Mouse (Mus musculus): ENCODE results near the gene Lrrc49. TPM values are rescaled to one million over a fixed set of nuclear protein-coding genes. Genes with fewer than 3 reads are reported as not detected.

The Lrrc49 gene
- polyA plus RNA-seq, 1 experiment from 2014 or later, result 9.6 TPM

- H3K27ac ChIP-seq (ENCODE audit: low read length), result no peak overlapping the region
- no peak overlapping the region for H3K4me2 ChIP-seq (ENCODE audit: low read depth, low read length)
- no peak overlapping the region for H3K4me3 ChIP-seq (ENCODE audit: low read length)
- H3K27me3 ChIP-seq (ENCODE audit: control insufficient read depth, insufficient read depth, low read length), result no peaks in the 10 kb centered on the region
- no peak for ATAC-seq (replicated peaks; ENCODE audit: extremely low read depth, insufficient read depth, low FRiP score)
- H3K9me3 ChIP-seq (replicated peaks; ENCODE audit: control insufficient read depth, low read length), result no peaks in the 10 kb centered on the region
- H3K9ac ChIP-seq (ENCODE audit: low read length), result no peak overlapping the region
- peaks cover 5% of the 10 kb centered on the region; the same call in 1 of the 2 replicates for H3K36me3 ChIP-seq (ENCODE audit: control insufficient read depth, insufficient read depth)
- H3K4me1 ChIP-seq (ENCODE audit: control insufficient read depth, insufficient read depth, low read length), result no peaks in the 10 kb centered on the region
- 89% methylated on average over 12 of the region's 12 CpGs for WGBS
Measured at GRCm38 (mm10) chr9:60664385-60664784, 23.6 kb downstream of the Lrrc49 start.

- 75% methylated on average over 2 of the region's 2 CpGs for WGBS
- Histone ChIP-seq H3K27ac (ENCODE audit: low read length) (no peak overlapping the region), H3K4me3 (ENCODE audit: low read length) (no peak overlapping the region), H3K27me3 (ENCODE audit: control insufficient read depth, insufficient read depth, low read length) (no peaks in the 10 kb centered on the region), H3K4me2 (ENCODE audit: low read depth, low read length) (no peak overlapping the region), H3K9me3 (replicated peaks; ENCODE audit: control insufficient read depth, low read length) (no peaks in the 10 kb centered on the region), H3K9ac (ENCODE audit: low read length) (no peak overlapping the region), H3K36me3 (ENCODE audit: control insufficient read depth, insufficient read depth) (peaks cover 5% of the 10 kb centered on the region; the same call in 1 of the 2 replicates), H3K4me1 (ENCODE audit: control insufficient read depth, insufficient read depth, low read length) (no peaks in the 10 kb centered on the region)
- no peak for ATAC-seq (replicated peaks; ENCODE audit: extremely low read depth, insufficient read depth, low FRiP score)
Measured at GRCm38 (mm10) chr9:60662936-60663335, 25.0 kb downstream of the Lrrc49 start.

DNA sequence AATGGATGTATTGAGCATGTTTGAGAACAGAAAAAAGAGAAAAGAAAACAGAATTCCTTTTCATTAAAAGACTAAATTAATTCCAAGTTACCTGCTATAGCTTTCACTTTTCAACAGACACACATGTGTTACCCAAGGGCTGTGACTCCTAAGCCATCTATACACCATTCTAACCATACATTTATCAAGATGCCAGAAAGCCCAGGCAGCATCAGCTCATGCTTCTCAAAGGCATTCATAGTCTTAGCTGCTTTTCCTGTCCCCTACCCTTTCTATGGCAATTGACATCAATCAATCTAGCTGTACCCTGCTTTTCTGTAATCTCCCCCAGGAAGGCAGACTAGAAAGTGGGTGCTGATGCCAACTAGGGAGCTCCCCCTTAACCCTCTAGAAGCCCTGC, 34.4 kb downstream of the Lrrc49 start:
- Histone ChIP-seq H3K9me3 (replicated peaks; ENCODE audit: control insufficient read depth, low read length) (no peaks in the 10 kb centered on the region), H3K4me2 (ENCODE audit: low read depth, low read length) (no peak overlapping the region), H3K27me3 (ENCODE audit: control insufficient read depth, insufficient read depth, low read length) (no peaks in the 10 kb centered on the region), H3K4me1 (ENCODE audit: control insufficient read depth, insufficient read depth, low read length) (no peaks in the 10 kb centered on the region), H3K36me3 (ENCODE audit: control insufficient read depth, insufficient read depth) (no peaks in the 10 kb centered on the region), H3K9ac (ENCODE audit: low read length) (no peak overlapping the region), H3K4me3 (ENCODE audit: low read length) (no peak overlapping the region), H3K27ac (ENCODE audit: low read length) (no peak overlapping the region)
- no peak for ATAC-seq (replicated peaks; ENCODE audit: extremely low read depth, insufficient read depth, low FRiP score)

DNA sequence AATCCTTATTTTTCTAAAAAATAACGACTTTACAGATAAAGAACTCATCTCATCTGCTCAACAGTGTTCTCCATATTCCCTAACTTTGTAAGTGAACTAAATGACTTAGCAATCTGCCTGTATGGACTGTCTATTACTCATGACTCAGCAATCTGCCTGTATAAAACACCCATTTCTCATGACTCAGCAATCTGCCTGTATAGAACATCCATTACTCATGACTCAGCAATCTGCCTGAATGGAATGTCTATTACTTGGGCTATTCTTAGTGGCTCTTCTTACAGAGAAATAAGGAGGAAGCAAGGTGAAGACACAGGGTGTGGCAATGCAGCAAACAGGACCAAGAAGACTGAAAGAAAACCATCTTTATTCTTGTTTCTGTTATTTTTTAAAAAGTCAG, 34.8 kb downstream of the Lrrc49 start:
- H3K4me2 ChIP-seq (ENCODE audit: low read depth, low read length), result no peak overlapping the region
- H3K4me3 ChIP-seq (ENCODE audit: low read length), result no peak overlapping the region
- H3K9ac ChIP-seq (ENCODE audit: low read length), result no peak overlapping the region
- 81% methylated on average over 1 of the region's 1 CpGs for WGBS
- H3K4me1 ChIP-seq (ENCODE audit: control insufficient read depth, insufficient read depth, low read length), result no peaks in the 10 kb centered on the region
- no peak overlapping the region for H3K27ac ChIP-seq (ENCODE audit: low read length)
- H3K27me3 ChIP-seq (ENCODE audit: control insufficient read depth, insufficient read depth, low read length), result no peaks in the 10 kb centered on the region
- no peaks in the 10 kb centered on the region for H3K36me3 ChIP-seq (ENCODE audit: control insufficient read depth, insufficient read depth)
- no peaks in the 10 kb centered on the region for H3K9me3 ChIP-seq (replicated peaks; ENCODE audit: control insufficient read depth, low read length)
- no peak for ATAC-seq (replicated peaks; ENCODE audit: extremely low read depth, insufficient read depth, low FRiP score)

DNA sequence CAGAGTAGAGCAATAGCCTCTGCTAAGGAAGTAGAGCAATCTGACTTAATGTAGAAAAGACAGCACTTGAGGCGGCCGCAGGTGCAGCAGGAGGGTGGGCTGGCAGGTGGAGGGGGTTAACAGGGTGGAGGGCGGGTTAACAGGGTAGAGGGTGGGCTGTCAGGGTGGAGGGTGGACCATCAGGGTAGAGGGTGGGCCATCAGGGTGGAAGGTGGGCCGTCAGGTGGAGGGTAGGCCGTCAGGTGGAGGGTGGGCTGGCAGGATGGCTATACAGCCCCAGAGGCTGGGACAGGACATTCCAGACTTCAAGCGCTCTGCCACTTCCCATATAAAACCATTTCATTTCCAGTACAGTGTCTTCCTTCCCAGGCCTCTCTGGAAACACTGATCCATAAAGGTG, 37.7 kb downstream of the Lrrc49 start:
- ATAC-seq (replicated peaks; ENCODE audit: extremely low read depth, insufficient read depth, low FRiP score), result no peak
- Histone ChIP-seq H3K27me3 (ENCODE audit: control insufficient read depth, insufficient read depth, low read length) (no peaks in the 10 kb centered on the region), H3K4me3 (ENCODE audit: low read length) (no peak overlapping the region), H3K4me1 (ENCODE audit: control insufficient read depth, insufficient read depth, low read length) (no peaks in the 10 kb centered on the region), H3K36me3 (ENCODE audit: control insufficient read depth, insufficient read depth) (no peaks in the 10 kb centered on the region), H3K4me2 (ENCODE audit: low read depth, low read length) (no peak overlapping the region), H3K9me3 (replicated peaks; ENCODE audit: control insufficient read depth, low read length) (no peaks in the 10 kb centered on the region), H3K9ac (ENCODE audit: low read length) (no peak overlapping the region), H3K27ac (ENCODE audit: low read length) (no peak overlapping the region)
- WGBS, result 82% methylated on average over 6 of the region's 6 CpGs

- 54% methylated on average over 18 of the region's 18 CpGs for WGBS
- ATAC-seq (replicated peaks; ENCODE audit: extremely low read depth, insufficient read depth, low FRiP score), result no peak; the same call in 1 of the 2 replicates
Measured at GRCm38 (mm10) chr9:60648981-60649975, 38.7 kb downstream of the Lrrc49 start.

DNA sequence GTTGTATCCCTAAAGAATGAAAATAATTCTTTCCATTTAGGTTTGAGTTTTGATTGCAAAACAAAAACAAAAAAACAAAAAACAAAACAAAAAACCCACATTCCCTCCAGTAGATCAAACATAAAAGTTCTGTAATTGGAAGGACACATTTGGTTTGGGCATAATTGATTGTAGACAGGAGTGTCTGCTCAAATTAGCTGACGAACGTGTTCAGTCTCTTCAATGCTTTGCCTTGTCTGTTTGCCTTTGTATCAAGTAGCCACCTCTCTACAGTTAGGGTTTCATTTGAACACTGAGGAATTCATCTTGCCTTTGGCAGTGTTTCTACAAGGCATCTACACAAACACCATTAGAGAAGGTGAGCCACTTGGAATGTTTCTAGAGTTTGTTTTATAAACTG, 54.4 kb downstream of the Lrrc49 start:
- Histone ChIP-seq H3K9ac (ENCODE audit: low read length) (no peak overlapping the region), H3K9me3 (replicated peaks; ENCODE audit: control insufficient read depth, low read length) (no peaks in the 10 kb centered on the region), H3K27ac (ENCODE audit: low read length) (no peak overlapping the region), H3K36me3 (ENCODE audit: control insufficient read depth, insufficient read depth) (no peaks in the 10 kb centered on the region), H3K4me3 (ENCODE audit: low read length) (no peak overlapping the region), H3K4me2 (ENCODE audit: low read depth, low read length) (no peak overlapping the region), H3K4me1 (ENCODE audit: control insufficient read depth, insufficient read depth, low read length) (peaks cover 5% of the 10 kb centered on the region; the same call in 1 of the 2 replicates), H3K27me3 (ENCODE audit: control insufficient read depth, insufficient read depth, low read length) (no peaks in the 10 kb centered on the region)
- no peak for ATAC-seq (replicated peaks; ENCODE audit: extremely low read depth, insufficient read depth, low FRiP score)
- WGBS, result 71% methylated on average over 2 of the region's 2 CpGs

More at GRCm38 (mm10) chr9:60648981-60649975, 38.7 kb downstream of the Lrrc49 start:
- Histone ChIP-seq H3K27ac (ENCODE audit: low read length) (no peak overlapping the region), H3K9ac (ENCODE audit: low read length) (no peak overlapping the region), H3K4me3 (ENCODE audit: low read length) (no peak overlapping the region), H3K4me2 (ENCODE audit: low read depth, low read length) (no peak overlapping the region), H3K4me1 (ENCODE audit: control insufficient read depth, insufficient read depth, low read length) (no peaks in the 10 kb centered on the region), H3K9me3 (replicated peaks; ENCODE audit: control insufficient read depth, low read length) (no peaks in the 10 kb centered on the region), H3K27me3 (ENCODE audit: control insufficient read depth, insufficient read depth, low read length) (no peaks in the 10 kb centered on the region), H3K36me3 (ENCODE audit: control insufficient read depth, insufficient read depth) (no peaks in the 10 kb centered on the region)

GRCm38 (mm10) chr9:60626311-60626791, 61.6 kb downstream of the Lrrc49 start:
- H3K4me3 ChIP-seq (ENCODE audit: low read length), result no peak overlapping the region
- no peak overlapping the region for H3K4me2 ChIP-seq (ENCODE audit: low read depth, low read length)
- no peak overlapping the region for H3K9ac ChIP-seq (ENCODE audit: low read length)
- WGBS, result 64% methylated on average over 7 of the region's 7 CpGs
- no peaks in the 10 kb centered on the region for H3K9me3 ChIP-seq (replicated peaks; ENCODE audit: control insufficient read depth, low read length)
- no peaks in the 10 kb centered on the region for H3K36me3 ChIP-seq (ENCODE audit: control insufficient read depth, insufficient read depth)
- peaks cover 10% of the 10 kb centered on the region; the same call in 1 of the 2 replicates for H3K4me1 ChIP-seq (ENCODE audit: control insufficient read depth, insufficient read depth, low read length)
- no peak for ATAC-seq (replicated peaks; ENCODE audit: extremely low read depth, insufficient read depth, low FRiP score)
- H3K27ac ChIP-seq (ENCODE audit: low read length), result no peak overlapping the region
- no peaks in the 10 kb centered on the region for H3K27me3 ChIP-seq (ENCODE audit: control insufficient read depth, insufficient read depth, low read length)

DNA sequence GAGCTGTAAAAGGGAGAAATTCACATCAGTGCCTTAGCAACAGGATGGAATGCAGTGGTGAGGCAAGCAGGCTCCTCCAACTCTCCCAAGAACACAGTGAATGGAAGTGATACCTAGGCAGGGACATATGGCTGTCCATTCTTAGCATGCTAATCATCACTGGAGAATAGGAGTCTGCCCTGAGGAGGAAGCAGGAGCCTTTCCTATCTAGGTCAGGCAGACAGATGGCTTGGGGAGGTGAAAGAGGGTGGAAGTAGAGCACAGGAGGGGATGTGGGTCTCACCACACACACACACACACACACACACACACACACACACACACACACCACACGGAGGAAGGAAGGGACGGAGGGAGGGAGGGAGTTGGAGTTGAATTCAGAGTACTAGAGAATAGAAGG, 62.1 kb downstream of the Lrrc49 start:
- ATAC-seq (replicated peaks; ENCODE audit: extremely low read depth, insufficient read depth, low FRiP score), result no peak

More for the DNA sequence above, 62.1 kb downstream of the Lrrc49 start:
- H3K4me1 ChIP-seq (ENCODE audit: control insufficient read depth, insufficient read depth, low read length), result peaks cover 8% of the 10 kb centered on the region; the same call in 1 of the 2 replicates
- no peak overlapping the region for H3K27ac ChIP-seq (ENCODE audit: low read length)
- H3K9me3 ChIP-seq (replicated peaks; ENCODE audit: control insufficient read depth, low read length), result no peaks in the 10 kb centered on the region
- WGBS, result 75% methylated on average over 1 of the region's 2 CpGs
- no peaks in the 10 kb centered on the region for H3K36me3 ChIP-seq (ENCODE audit: control insufficient read depth, insufficient read depth)
- H3K4me2 ChIP-seq (ENCODE audit: low read depth, low read length), result no peak overlapping the region
- H3K27me3 ChIP-seq (ENCODE audit: control insufficient read depth, insufficient read depth, low read length), result no peaks in the 10 kb centered on the region
- no peak overlapping the region for H3K9ac ChIP-seq (ENCODE audit: low read length)
- no peak overlapping the region for H3K4me3 ChIP-seq (ENCODE audit: low read length)
